16 mouse cellular contexts compared by ENCODE assay signal in genomic region chr5:43589440-43589830, GRCm38 (mm10).
DNase-seq lines count a peak whose midpoint lies in the region; ATAC-seq and TF ChIP-seq lines count a peak whose summit lies in the region.
"Had no signal": no experiment of that assay in that cellular context is flagged by ENCODE, and none has a peak within 500 bp of the region (broad histone marks: within the 10 kb centered on the region; RNA-seq: fewer than 3 reads in every experiment).

No protein-coding gene starts in this region.

- ATAC-seq in heart, embryonic 16.5 days (replicated peaks; ENCODE audit: extremely low read depth, insufficient read depth, low FRiP score), result no peak
- ATAC-seq in lung, embryonic 14.5 days (ENCODE audit: insufficient read depth), result no peak
- no peak for ATAC-seq in stomach, embryonic 15.5 days (ENCODE audit: insufficient read depth, low FRiP score, low read depth)
- ATAC-seq in forebrain, embryonic 13.5 days, result no peak
- ATAC-seq: midbrain, embryonic 16.5 days had no signal

- TF ChIP-seq CTCF in lung, embryonic 14.5 days (IDR thresholded peaks at IDR 0.05; ENCODE audit: low read depth), result no peak
- no peak for TF ChIP-seq CTCF in brain, embryonic 14.5 days (IDR thresholded peaks at IDR 0.05; ENCODE audit: borderline replicate concordance, extremely low read depth, insufficient read depth, insufficient read length)

- TF ChIP-seq POLR2A in brain, embryonic 14.5 days (IDR thresholded peaks at IDR 0.05; ENCODE audit: borderline replicate concordance, extremely low read depth, insufficient read depth, insufficient read length, poor library complexity, severe bottlenecking), result no peak

- no peak overlapping the region for H3K4me2 ChIP-seq in heart, embryonic 16.5 days (ENCODE audit: low read depth, low read length)
- H3K4me2 ChIP-seq in lung, embryonic 14.5 days, result no peak overlapping the region
- H3K4me2 ChIP-seq in stomach, embryonic 15.5 days, result no peak overlapping the region
- H3K4me2 ChIP-seq in forebrain, embryonic 13.5 days, result no peak overlapping the region
- H3K4me2 ChIP-seq: liver, embryonic 13.5 days had no signal

- WGBS in heart, embryonic 16.5 days, result 44% methylated on average over 2 of the region's 2 CpGs
- WGBS in lung, embryonic 14.5 days, result 35% methylated on average over 2 of the region's 2 CpGs
- WGBS in stomach, embryonic 15.5 days, result 36% methylated on average over 2 of the region's 2 CpGs
- 19% methylated on average over 2 of the region's 2 CpGs for WGBS in forebrain, embryonic 13.5 days

- no peak overlapping the region for H3K4me3 ChIP-seq in heart, embryonic 16.5 days (ENCODE audit: low read length)
- no peak overlapping the region for H3K4me3 ChIP-seq in lung, embryonic 14.5 days (ENCODE audit: low read depth, low read length)
- H3K4me3 ChIP-seq in stomach, embryonic 15.5 days (replicated peaks), result no peak overlapping the region
- no peak overlapping the region for H3K4me3 ChIP-seq in forebrain, embryonic 13.5 days
- H3K4me3 ChIP-seq: erythroblast, embryonic 14.5 days; liver, embryonic 13.5 days had no signal

- H3K36me3 ChIP-seq in heart, embryonic 16.5 days (ENCODE audit: control insufficient read depth, insufficient read depth), result no peaks in the 10 kb centered on the region
- no peaks in the 10 kb centered on the region for H3K36me3 ChIP-seq in lung, embryonic 14.5 days (ENCODE audit: insufficient read depth)
- H3K36me3 ChIP-seq in stomach, embryonic 15.5 days, result no peaks in the 10 kb centered on the region
- H3K36me3 ChIP-seq in forebrain, embryonic 13.5 days (ENCODE audit: poor library complexity, severe bottlenecking), result no peaks in the 10 kb centered on the region
- H3K36me3 ChIP-seq: liver, embryonic 13.5 days had no signal

- no peaks in the 10 kb centered on the region for H3K4me1 ChIP-seq in heart, embryonic 16.5 days (ENCODE audit: control insufficient read depth, insufficient read depth, low read length)
- no peaks in the 10 kb centered on the region for H3K4me1 ChIP-seq in lung, embryonic 14.5 days (ENCODE audit: insufficient read depth)
- no peaks in the 10 kb centered on the region for H3K4me1 ChIP-seq in stomach, embryonic 15.5 days
- peaks cover 4% of the 10 kb centered on the region; the same call in 1 of the 2 replicates for H3K4me1 ChIP-seq in forebrain, embryonic 13.5 days
- H3K4me1 ChIP-seq: liver, embryonic 13.5 days had no signal

- H3K9me3 ChIP-seq in heart, embryonic 16.5 days (replicated peaks; ENCODE audit: control insufficient read depth, low read length), result no peaks in the 10 kb centered on the region
- H3K9me3 ChIP-seq in lung, embryonic 14.5 days (ENCODE audit: low read depth, low read length), result no peaks in the 10 kb centered on the region
- no peaks in the 10 kb centered on the region for H3K9me3 ChIP-seq in stomach, embryonic 15.5 days
- no peaks in the 10 kb centered on the region for H3K9me3 ChIP-seq in forebrain, embryonic 13.5 days (replicated peaks)
- H3K9me3 ChIP-seq: liver, embryonic 13.5 days had no signal

- DNase-seq in heart, adult 11 months, result no peak
- DNase-seq in lung, embryonic 14.5 days, result peak; percentile 82
- DNase-seq in lung, adult 18-20 months, result no peak
- peak; percentile 49 for DNase-seq in brain, embryonic 14.5 days (ENCODE audit: low read depth)
- DNase-seq: adrenal gland, postnatal 10 days; cerebellum, adult 9-11 months; embryo, embryonic 11 days; gastrocnemius, postnatal 25 days; heart, postnatal 14 days; liver, embryonic 13.5 days had no signal

- no peaks in the 10 kb centered on the region for H3K27me3 ChIP-seq in heart, embryonic 16.5 days (ENCODE audit: control insufficient read depth, insufficient read depth, low read length)
- no peaks in the 10 kb centered on the region for H3K27me3 ChIP-seq in lung, embryonic 14.5 days (ENCODE audit: insufficient read depth, low read length)
- H3K27me3 ChIP-seq in stomach, embryonic 15.5 days (replicated peaks), result no peaks in the 10 kb centered on the region
- H3K27me3 ChIP-seq in forebrain, embryonic 13.5 days, result no peaks in the 10 kb centered on the region
- H3K27me3 ChIP-seq: liver, embryonic 13.5 days had no signal

- peak overlapping the region; percentile 55; the same call in 1 of the 2 replicates for H3K27ac ChIP-seq in heart, embryonic 16.5 days (ENCODE audit: low read length)
- peak overlapping the region; percentile 63; the same call in 1 of the 2 replicates for H3K27ac ChIP-seq in lung, embryonic 14.5 days (ENCODE audit: low read depth)
- peak overlapping the region; percentile 71 for H3K27ac ChIP-seq in stomach, embryonic 15.5 days
- no peak overlapping the region for H3K27ac ChIP-seq in forebrain, embryonic 13.5 days
- H3K27ac ChIP-seq: hindbrain, postnatal 0 days; liver, embryonic 13.5 days had no signal

- H3K9ac ChIP-seq in heart, embryonic 16.5 days (ENCODE audit: low read length), result no peak overlapping the region
- H3K9ac ChIP-seq in lung, embryonic 14.5 days, result no peak overlapping the region
- H3K9ac ChIP-seq in stomach, embryonic 15.5 days, result no peak overlapping the region
- no peak overlapping the region for H3K9ac ChIP-seq in forebrain, embryonic 13.5 days
- H3K9ac ChIP-seq: liver, embryonic 13.5 days had no signal

Comparison
In these comparisons a context has a peak if more than half of its experiments do, and no peak if none do; other contexts are left out.
1. DNase-seq: peak in lung, embryonic 14.5 days (single experiment) and brain, embryonic 14.5 days (single experiment); none in heart, adult 11 months (single experiment) and lung, adult 18-20 months (0 of 2).